Mouse (Mus musculus) liver, adult 2 months (tissue): ENCODE data around the gene Ruvbl2.

Experiments used
- CTCF ChIP-seq: fragments of 200-500 bp; IDR thresholded peaks from 2 replicates; pipeline ENCODE4 v1.5.1; 2011; ENCODE audit warnings: low read depth, low read length, control low read depth
- POLR2A ChIP-seq: fragments of 200-500 bp; IDR thresholded peaks from 2 replicates; pipeline ENCODE4 v1.6.1; 2011; ENCODE audit warnings: low read length, control low read depth; ENCODE audit not compliant: insufficient read depth; ENCODE audit errors: extremely low read depth

- TF ChIP-seq CTCF (no peak), POLR2A (0 out of 2 replicates have a peak, but pooled peaks have one; percentile 35)
Observed at GRCm38 (mm10) chr7:45460377-45460776, 22.5 kb upstream of the Ruvbl2 start.
